Mouse (Mus musculus) G1E-ER4 (cell line): ENCODE data around the gene Txndc2. TPM values are rescaled to one million over a fixed set of nuclear protein-coding genes. Genes with fewer than 3 reads are reported as not detected.

Source experiments
- GATA1 ChIP-seq: IDR thresholded peaks from one replicate; pipeline ENCODE4 v1.8.0; 2012; ENCODE audit warnings: low read length, inconsistent platforms
- polyA plus RNA-seq: library from polyadenylated mRNA; stranded (reverse); fragments of >175 nt; gene quantifications from 2 replicates; pipeline ENCODE4 v1.2.3, GENCODE M21; 2012

Gene Txndc2
- polyA plus RNA-seq, 1 experiment, result not detected

- no peak for TF ChIP-seq GATA1
These were observed 6.1 kb downstream of the Txndc2 start for GRCm38 (mm10) chr17:65635715-65636360.

DNA sequence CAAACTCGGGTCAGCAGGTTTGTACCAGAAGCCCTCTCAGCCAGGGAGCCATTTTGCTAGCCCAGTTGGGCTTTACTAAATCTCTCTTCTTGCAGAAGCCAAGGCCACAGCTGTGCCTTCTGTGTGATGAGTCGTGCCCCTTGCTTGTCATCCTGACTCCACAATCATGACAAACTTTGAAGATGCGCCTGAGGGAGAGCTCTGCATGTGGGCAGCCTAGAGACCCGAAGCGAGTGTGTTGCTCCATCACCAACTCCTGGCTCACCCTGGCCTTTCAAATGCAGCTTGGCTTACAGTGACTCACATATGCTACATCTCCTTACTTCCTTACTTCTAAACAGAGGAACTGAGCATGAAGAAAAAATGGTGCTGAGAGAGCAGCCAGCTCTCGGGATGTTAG lies 12.0 kb downstream of the Txndc2 start:
- TF ChIP-seq GATA1, result no peak

- no peak for TF ChIP-seq GATA1
These were observed 15.7 kb downstream of the Txndc2 start for GRCm38 (mm10) chr17:65626301-65626700.

- TF ChIP-seq GATA1, result no peak
These were observed 16.4 kb downstream of the Txndc2 start for GRCm38 (mm10) chr17:65625563-65625962.

- TF ChIP-seq GATA1, result no peak
These were observed 18.8 kb downstream of the Txndc2 start for GRCm38 (mm10) chr17:65623130-65623529.

GRCm38 (mm10) chr17:65618431-65618830 lies 23.5 kb downstream of the Txndc2 start:
- TF ChIP-seq GATA1, result no peak

- no peak for TF ChIP-seq GATA1
These were observed 26.3 kb downstream of the Txndc2 start for GRCm38 (mm10) chr17:65615678-65616077.

DNA sequence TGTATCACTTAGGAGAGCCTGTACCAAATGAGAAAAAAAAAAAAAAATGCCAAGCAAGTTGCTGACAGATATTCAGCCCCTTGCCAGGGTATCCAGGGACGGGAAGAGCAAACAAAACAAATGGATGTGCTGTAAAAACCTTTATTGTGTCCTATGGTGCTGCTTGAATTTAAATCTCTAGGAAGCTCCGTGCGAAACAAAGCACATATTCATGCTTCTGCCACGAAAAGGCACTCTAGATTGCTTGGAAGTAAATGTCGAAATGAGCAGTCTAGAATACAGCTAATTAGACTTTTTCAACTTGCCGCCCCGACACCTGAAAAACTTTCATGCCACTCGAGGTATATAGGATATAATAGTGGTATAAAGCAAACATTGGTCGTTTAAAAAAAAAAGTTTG lies 27.5 kb downstream of the Txndc2 start:
- no peak for TF ChIP-seq GATA1

DNA sequence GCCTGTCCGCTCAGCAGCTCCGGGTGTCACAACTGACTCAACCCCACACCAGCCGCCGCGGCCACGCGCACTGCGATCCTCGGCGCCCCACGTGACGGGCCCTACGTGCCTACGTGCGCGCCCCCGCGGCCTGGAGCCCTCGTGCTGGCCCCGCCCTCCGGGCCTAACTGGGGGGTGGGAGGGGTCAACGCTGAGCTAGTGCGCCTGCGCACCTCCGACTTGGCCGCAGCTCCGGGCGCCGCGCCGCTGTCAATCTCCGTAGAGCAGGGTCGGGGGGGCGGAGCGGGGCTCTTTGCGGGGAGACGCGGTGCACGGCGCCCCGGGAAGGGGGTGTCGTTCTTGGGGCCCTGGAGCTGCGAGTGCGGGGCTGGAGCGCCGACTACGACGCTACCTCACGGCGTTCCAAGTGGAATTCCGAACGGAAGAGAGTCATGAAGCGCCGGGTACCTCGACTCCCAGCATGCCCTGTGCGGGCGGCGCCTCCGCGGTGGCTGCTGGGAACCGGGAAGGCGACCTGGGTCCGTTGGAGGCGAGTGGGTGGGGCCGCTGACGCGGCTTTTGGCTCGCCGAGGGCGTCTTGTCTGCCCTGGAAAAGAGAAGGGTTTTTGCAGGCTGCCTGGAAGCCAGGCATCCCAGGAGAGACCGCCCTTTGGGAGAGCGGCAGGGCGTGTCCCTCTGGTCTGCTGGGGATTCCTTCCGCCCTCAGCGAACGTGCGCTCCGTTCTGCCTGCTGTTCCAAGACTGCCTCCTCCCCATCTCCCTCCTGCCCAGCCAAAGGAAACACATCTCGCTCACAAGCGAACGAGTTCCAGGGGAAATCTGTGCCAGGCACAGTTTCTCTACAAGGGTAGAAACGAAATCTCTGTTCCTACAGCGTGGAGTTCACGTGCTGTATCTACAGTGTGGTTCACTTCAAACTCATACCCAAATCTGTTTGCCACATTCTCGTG lies 28.2 kb downstream of the Txndc2 start, which contains the start of gene Vapa:
Gene Vapa, minus strand, starts transcription at position 93 of the 950 bp plus-strand sequence.
- TF ChIP-seq GATA1, result no peak

DNA sequence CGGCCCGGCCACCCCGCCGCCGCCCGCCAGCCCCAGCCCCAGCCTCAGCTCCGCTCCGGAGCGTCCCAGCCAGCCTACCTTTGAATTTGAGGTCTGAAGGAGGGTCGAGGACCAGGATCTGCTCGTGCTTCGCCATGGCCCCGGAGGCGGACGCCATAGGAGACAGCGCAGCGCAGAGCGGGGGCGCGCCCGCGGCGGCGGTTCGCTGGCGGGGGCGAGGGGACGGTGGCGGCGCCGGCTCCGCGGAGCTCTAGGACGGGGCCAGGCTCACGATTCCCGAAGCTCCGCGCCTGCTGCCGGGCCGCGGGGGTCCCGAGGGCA lies 28.9 kb downstream of the Txndc2 start:
- TF ChIP-seq GATA1, result no peak

DNA sequence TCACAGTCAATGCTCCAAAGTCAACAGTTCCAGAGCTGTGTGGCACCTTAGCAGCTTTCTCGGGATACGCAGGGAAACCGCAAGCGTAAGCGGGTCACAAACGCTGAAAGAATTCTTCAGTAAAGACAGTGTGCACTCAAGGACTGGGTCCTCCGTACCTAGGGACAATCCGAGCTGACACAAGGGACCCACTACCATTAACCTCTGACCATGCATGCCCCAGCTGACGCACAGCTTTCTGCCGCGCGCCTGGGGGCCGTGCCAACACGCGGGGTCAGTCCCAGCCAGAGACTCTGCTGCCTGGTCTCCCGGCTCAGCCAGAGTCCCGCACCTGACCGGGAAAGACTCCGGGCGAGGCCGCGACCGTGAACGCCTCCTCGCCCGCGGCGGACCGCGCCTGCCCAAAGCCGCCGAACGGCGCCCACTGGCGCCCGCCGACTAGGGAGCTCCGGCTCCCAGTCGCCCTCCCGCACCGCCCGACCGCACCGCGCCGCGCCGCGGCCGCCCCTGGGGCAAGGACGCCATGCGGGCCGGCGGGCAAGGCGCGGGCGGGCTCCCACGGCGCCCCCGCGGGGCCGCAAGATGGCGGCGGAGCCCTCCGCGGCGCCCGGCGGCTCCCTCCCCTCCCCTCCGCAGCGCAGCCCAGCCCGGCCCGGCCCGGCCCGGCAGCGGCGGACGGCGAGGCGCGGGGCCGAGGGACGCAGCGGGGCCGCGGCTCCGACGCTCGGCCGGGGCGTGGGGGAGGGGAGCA lies 29.4 kb downstream of the Txndc2 start:
- TF ChIP-seq GATA1, result no peak

DNA sequence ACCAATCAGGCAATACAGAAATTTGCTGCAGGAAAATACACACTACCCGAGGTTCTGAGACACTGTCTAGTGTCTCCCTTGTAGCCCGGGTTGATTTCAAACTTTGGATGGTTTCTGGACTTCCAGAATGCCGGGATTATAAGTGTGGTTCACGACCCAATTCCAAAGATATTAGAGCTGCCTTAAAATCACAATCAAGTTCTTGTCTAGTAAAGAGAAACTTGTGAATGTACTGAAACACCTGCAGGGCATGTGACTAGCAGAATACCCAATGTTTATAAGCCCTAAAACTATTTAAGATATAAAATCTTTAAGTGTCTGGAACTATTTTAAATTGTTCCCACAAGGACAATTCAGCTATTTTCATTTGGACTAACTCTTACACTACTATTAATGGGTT lies 30.2 kb downstream of the Txndc2 start:
- TF ChIP-seq GATA1, result no peak

DNA sequence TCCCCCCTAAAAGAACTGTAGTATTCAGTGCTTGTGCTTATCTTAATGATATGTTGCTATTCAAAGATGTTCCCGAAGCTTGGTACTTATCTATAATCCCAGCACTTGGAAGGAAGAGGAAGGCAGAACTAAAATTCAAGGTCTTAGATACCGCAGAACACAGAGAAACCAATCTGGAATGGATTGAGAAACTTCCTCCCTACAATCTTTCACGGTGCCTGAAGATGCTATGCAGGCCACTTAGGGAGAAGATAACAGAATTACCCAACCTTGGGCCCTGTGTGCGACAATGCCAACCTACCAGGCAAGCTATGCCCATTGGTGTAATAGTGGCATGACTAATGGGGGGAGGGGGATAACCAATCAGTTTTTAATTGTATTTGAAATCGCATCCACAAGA lies 33.2 kb downstream of the Txndc2 start:
- peak; percentile 77 for TF ChIP-seq GATA1

DNA sequence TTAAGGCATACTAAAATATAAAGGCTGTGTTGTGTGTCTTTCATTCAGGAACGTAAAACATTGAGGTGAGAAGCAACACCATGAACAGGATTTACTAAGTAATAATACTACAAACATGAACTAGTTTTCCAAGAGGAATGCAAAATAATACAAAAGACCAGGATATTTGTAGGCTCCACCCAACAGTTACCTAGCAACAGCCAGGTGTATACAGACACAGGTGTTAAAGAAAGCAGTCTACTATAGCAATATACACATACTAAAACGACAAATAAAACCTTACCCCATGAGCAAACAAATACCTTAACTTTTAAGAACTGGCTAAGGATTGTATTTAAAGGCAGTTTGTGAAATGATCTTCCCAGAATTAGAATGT lies 33.7 kb downstream of the Txndc2 start:
- TF ChIP-seq GATA1, result no peak

- no peak for TF ChIP-seq GATA1
These were observed 34.2 kb downstream of the Txndc2 start for GRCm38 (mm10) chr17:65607574-65608311.
